Mouse (Mus musculus) c-Kit-positive CD71-negative TER-119-negative erythroid progenitor cells, embryonic 14.5 days (primary cell): Measurements from ENCODE around the gene Sh3rf3.
A peak's percentile ranks its signal among the peaks of the same experiment; 100 is the strongest.

Experiments used
- DNase-seq: peaks from one replicate; pipeline ENCODE4 v3.0.0-alpha.2; 2013; ENCODE audit warnings: low read depth

The Sh3rf3 gene

GRCm38 (mm10) chr10:59105885-59106284 lies 292.7 kb downstream of the Sh3rf3 start:
- no peak for DNase-seq

- no peak for DNase-seq
These were observed 293.5 kb downstream of the Sh3rf3 start for GRCm38 (mm10) chr10:59106644-59107043.

- peak; percentile 70 for DNase-seq
These were observed 295.9 kb downstream of the Sh3rf3 start for GRCm38 (mm10) chr10:59109015-59109414.

- no peak for DNase-seq
These were observed 297.2 kb downstream of the Sh3rf3 start for GRCm38 (mm10) chr10:59110386-59110785.

- DNase-seq = no peak
These were observed 299.6 kb downstream of the Sh3rf3 start for GRCm38 (mm10) chr10:59112755-59113154.

- no peak for DNase-seq
These were observed 300.2 kb downstream of the Sh3rf3 start for GRCm38 (mm10) chr10:59113386-59113785.

DNA sequence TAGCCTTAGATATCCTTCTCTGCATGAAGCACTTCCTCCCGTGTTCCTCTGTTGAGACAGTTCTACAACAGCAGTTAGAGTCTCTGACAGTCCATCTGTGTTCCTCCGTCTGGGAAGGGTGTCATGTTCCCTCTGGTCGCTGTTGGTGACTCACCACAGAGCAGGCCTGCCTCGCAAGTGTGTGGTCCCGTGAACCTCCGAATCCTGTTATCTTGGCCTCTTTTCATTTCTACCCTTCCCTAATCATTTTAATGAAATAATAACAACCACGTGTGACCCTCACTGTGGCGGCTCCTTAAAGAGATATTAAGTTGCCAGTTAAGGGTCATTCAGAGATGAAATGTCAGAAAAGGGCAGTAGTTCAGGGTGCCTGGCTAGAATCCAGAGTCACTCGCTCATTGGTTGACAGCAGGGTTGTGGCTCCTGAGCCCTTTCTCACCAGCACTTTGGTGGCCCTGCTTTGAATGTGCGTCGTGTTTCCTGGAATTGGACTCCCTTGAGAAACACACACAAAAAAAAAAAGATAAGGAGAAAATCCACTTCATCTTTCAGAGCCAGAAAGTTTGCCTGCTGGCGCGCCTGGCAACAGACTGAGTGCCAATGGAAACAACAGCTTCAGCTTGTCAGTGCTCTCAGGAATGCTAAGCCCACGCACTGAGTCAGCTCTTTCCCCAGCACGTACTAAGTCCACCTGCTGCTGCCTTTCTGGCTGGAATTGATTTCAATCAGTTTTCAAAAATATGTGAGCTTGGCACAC lies 301.6 kb downstream of the Sh3rf3 start:
- no peak for DNase-seq

- DNase-seq = no peak
These were observed 302.5 kb downstream of the Sh3rf3 start for GRCm38 (mm10) chr10:59115691-59116090.

DNA sequence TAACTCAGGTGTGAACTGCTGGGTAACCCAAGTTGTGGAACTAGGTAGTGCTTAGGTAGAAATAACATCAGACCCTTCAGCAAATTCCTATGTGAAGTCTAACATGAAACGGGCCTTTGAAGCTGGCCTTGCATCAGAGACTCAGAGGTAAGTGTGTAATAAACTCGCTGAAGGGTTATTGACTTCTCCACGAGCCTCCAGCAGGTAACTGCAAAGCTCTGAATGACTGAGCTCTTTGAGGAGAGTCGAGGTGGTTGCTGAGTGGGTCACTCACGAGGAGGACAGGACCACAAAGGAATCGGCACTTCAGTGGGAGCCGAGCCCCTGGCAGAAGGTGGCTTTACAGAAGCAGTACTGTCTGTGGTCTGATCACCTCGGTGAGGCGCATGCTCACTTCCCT lies 303.2 kb downstream of the Sh3rf3 start:
- no peak for DNase-seq

DNA sequence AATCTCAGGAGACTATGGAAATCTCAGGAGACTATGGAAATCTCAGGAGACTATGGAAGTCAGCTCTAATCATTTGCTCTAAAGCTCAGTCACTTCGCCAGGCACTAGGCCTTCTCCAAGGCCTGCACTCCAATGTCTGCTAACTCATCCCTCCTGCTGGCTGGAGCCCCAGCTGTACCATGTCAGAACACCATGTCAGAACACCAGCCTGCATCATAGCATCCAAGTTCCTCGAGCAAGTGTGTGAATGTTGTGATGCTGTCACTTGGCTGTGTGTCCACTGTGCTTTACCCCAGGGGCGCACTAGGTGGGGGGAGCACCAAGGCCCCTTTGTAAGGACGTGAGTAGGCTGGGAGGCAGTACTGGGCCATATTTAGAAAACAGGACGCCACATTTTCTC lies 304.4 kb downstream of the Sh3rf3 start:
- DNase-seq = no peak

- DNase-seq = no peak
These were observed 305.8 kb downstream of the Sh3rf3 start for GRCm38 (mm10) chr10:59119001-59119400.

DNA sequence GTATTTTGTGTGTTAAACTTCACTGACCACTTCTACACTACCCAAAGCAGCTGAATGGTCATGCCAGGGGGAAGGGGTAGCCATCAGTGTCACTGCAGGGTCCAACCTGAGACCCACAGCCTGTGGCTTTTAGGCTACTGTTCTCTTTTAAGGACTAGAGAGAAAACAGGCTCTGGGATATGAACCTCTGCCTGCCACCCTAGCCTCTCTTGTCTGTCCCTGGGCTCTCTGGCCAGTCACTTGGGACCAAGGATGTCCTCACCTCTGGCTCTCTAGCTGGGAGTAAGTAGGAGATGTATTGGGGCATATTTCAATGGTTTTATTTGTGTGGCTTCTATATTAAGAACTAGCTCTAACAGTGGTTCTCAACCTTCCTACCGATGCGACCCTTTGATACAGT lies 306.7 kb downstream of the Sh3rf3 start:
- no peak for DNase-seq

GRCm38 (mm10) chr10:59125497-59125896 lies 312.3 kb downstream of the Sh3rf3 start:
- DNase-seq = no peak

DNA sequence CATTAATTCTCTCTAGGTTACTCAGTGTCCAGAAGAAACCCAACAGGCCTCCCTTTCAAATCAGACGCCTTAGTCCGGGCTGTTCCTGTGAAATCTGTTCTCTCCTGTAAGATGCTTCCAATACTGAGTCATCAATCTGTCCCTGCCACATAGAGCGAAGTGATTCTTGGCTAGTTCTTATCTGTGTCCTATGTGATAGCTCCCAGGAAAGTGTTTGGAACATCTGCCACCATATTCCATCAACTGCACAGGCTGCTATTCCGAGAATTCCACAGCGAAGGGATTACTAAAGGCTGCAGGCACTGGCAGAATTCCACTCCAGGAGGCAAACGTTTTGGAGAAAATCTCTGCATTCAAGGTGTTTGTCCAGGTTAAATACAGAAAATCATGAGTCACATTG lies 314.5 kb downstream of the Sh3rf3 start:
- DNase-seq = no peak

- no peak for DNase-seq
These were observed 318.9 kb downstream of the Sh3rf3 start for GRCm38 (mm10) chr10:59131926-59132628.

DNA sequence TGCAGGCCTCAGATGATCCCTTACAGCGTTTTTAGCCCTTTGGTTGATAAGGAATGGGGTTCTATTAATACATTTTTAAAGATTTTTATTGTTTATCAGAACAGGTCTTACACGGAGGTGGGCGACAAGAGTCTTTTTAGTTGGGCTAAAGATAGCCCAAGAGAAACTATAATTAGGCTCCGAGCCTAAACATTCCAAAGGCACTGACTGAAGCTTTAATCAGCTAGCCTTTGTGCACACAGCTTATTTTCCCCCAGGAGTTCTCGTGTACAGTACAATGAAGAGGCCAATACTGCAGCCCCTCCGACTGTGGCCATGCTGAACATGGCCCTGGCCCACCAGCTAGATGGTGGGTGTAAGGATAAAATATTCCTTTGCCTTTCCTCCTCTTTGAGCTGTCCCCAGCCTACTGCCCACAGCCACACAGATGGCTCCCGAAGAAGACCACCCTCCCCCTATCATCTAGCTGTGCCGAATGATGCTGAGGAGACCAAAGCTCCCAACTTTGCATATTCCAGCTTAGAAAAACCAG lies 320.4 kb downstream of the Sh3rf3 start:
- no peak for DNase-seq

GRCm38 (mm10) chr10:59149956-59150383 lies 336.8 kb downstream of the Sh3rf3 start:
- DNase-seq = peak; percentile 44

GRCm38 (mm10) chr10:59150938-59151657 lies 337.9 kb downstream of the Sh3rf3 start:
- DNase-seq = no peak

DNA sequence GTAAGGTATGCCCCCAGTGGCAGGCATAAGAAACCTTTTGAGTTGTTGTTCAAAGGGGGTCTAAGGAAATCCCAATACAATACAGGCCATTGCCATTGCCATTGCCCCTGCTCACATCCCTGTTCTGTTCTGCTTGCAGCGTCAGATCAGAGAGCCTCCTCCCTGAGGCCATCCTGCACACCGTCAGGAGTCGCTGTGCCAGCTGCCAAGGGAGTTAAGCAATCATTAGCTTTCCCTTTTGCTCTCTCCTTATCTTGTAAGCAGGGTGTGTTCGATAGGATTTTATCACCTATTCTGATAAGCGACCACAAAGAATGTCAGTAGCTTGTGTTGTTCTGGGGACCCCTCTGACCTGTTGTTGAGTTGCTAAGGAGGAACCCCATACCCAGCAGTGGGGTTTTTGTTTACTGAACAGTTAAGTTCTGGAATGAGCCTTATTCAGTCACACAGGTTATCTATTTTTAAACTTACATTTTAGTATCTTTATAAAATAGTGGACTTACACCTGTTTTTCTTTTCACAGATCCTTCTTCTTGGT lies 339.5 kb downstream of the Sh3rf3 start:
- DNase-seq = no peak

GRCm38 (mm10) chr10:59158627-59159026 lies 345.5 kb downstream of the Sh3rf3 start:
- DNase-seq = no peak

- DNase-seq = no peak
These were observed 349.2 kb downstream of the Sh3rf3 start for GRCm38 (mm10) chr10:59162185-59162897.
